8 mouse cellular contexts compared by ENCODE assay signal in genomic region chr11:69661221-69661881, GRCm38 (mm10). TPM values are rescaled to one million over a fixed set of nuclear protein-coding genes. Genes with fewer than 3 reads are reported as not detected.
DNase-seq lines count a peak whose midpoint lies in the region; ATAC-seq and TF ChIP-seq lines count a peak whose summit lies in the region.

No protein-coding gene starts in this region.

- H3K27me3 ChIP-seq in E14TG2a.4 (ENCODE audit: insufficient read depth, low read length) = no peaks in the 10 kb centered on the region
- no peaks in the 10 kb centered on the region for H3K27me3 ChIP-seq in forebrain, embryonic 12.5 days
- no peaks in the 10 kb centered on the region for H3K27me3 ChIP-seq in limb, embryonic 10.5 days (ENCODE audit: low read depth, poor library complexity, severe bottlenecking)

- H3K4me2 ChIP-seq in forebrain, embryonic 12.5 days = peak overlapping the region; percentile 59

- TF ChIP-seq POLR2A in olfactory bulb, adult 2 months (IDR thresholded peaks at IDR 0.05; ENCODE audit: insufficient read depth, low read depth, low read length) = no peak

- intact Hi-C loops in left cerebral cortex, postnatal 36 days (cut with DNase I) = no loop called here

- H3K4me3 ChIP-seq in E14TG2a.4 (replicated peaks; ENCODE audit: low read length) = peak overlapping the region; percentile 82
- peak overlapping the region; percentile 53 for H3K4me3 ChIP-seq in forebrain, embryonic 12.5 days (replicated peaks)
- H3K4me3 ChIP-seq in limb, embryonic 10.5 days = peak overlapping the region; percentile 60
- H3K4me3 ChIP-seq in olfactory bulb, adult 2 months (ENCODE audit: insufficient read depth, low read depth, low read length) = peak overlapping the region; percentile 69; the same call in 1 of the 2 replicates

- WGBS in forebrain, embryonic 12.5 days = 85% methylated on average over 3 of the region's 3 CpGs
- 84% methylated on average over 3 of the region's 3 CpGs for WGBS in limb, embryonic 10.5 days
- 51% methylated on average over 3 of the region's 3 CpGs for WGBS in olfactory bulb, adult 2 months

- peak; percentile 13 for DNase-seq in embryo, embryonic 10.5 days (ENCODE audit: low spot score)
- no peak for DNase-seq in embryo, embryonic 11 days
- DNase-seq in limb, embryonic 10.5 days (ENCODE audit: low spot score) = no peak
- DNase-seq in left cerebral cortex, postnatal 36 days (ENCODE audit: low spot score in 2 of 2) = no peak
- DNase-seq in left cerebral cortex, adult 18-20 months (ENCODE audit: low spot score in 2 of 2) = no peak

- H3K9me3 ChIP-seq in E14TG2a.4 (ENCODE audit: low read length) = no peaks in the 10 kb centered on the region
- H3K9me3 ChIP-seq in forebrain, embryonic 12.5 days = no peaks in the 10 kb centered on the region
- H3K9me3 ChIP-seq in limb, embryonic 10.5 days (replicated peaks) = no peaks in the 10 kb centered on the region

- H3K4me1 ChIP-seq in E14TG2a.4 (replicated peaks; ENCODE audit: low read depth, low read length) = peaks cover 85% of the 10 kb centered on the region
- peaks cover 18% of the 10 kb centered on the region for H3K4me1 ChIP-seq in forebrain, embryonic 12.5 days
- peaks cover 43% of the 10 kb centered on the region for H3K4me1 ChIP-seq in limb, embryonic 10.5 days
- peaks cover 4% of the 10 kb centered on the region for H3K4me1 ChIP-seq in olfactory bulb, adult 2 months (ENCODE audit: control insufficient read depth, insufficient read depth, low read length)

- no peak for TF ChIP-seq CTCF in E14TG2a.4 (conservative IDR thresholded peaks at IDR 0.05; ENCODE audit: low read length)
- TF ChIP-seq CTCF in olfactory bulb, adult 2 months (IDR thresholded peaks at IDR 0.05; ENCODE audit: insufficient read depth, low read depth, low read length) = no peak

- ATAC-seq in forebrain, embryonic 12.5 days (ENCODE audit: low FRiP score) = no peak

- peaks cover 71% of the 10 kb centered on the region for H3K36me3 ChIP-seq in E14TG2a.4 (ENCODE audit: insufficient read depth, low read length)
- H3K36me3 ChIP-seq in forebrain, embryonic 12.5 days (replicated peaks) = peaks cover 54% of the 10 kb centered on the region
- H3K36me3 ChIP-seq in limb, embryonic 10.5 days = peaks cover 75% of the 10 kb centered on the region

- peak overlapping the region; percentile 98 for H3K27ac ChIP-seq in forebrain, embryonic 12.5 days
- peak overlapping the region; percentile 92 for H3K27ac ChIP-seq in limb, embryonic 10.5 days
- H3K27ac ChIP-seq in olfactory bulb, adult 2 months (ENCODE audit: insufficient read depth, low read depth, low read length) = no peak overlapping the region

- H3K9ac ChIP-seq in forebrain, embryonic 12.5 days = peak overlapping the region; percentile 63

RNA-seq across cellular contexts. Expression of gene Mpdu1, which starts 1.1 kb away (rescaled TPM):
- 74.7 and 80.9 TPM in 2 replicates for polyA plus RNA-seq in forebrain, embryonic 12.5 days (2016; fragmentation: Nextera tagmentation; extraction: Ambion mirVana)
- 66.8 and 74.2 TPM in 2 replicates for polyA plus RNA-seq in limb, embryonic 10.5 days (2016; fragmentation: Nextera tagmentation; extraction: Ambion mirVana)
- not detected in 2 replicates for polyA plus RNA-seq in olfactory bulb, adult 2 months (2012; ENCODE audit: insufficient read depth, insufficient read length, low replicate concordance, missing spikeins)
- total RNA-seq in left cerebral cortex, postnatal 36 days (2021) = 10 to 100 TPM; 59.8 to 62.3 TPM
- total RNA-seq in left cerebral cortex, adult 18-20 months (2021) = 10 to 100 TPM; 47.5 to 58.2 TPM

RNA-seq across cellular contexts. Expression of gene Cd68, which starts 4.6 kb away (rescaled TPM):
- 5.5 TPM in 2 replicates for polyA plus RNA-seq in forebrain, embryonic 12.5 days (2016; fragmentation: Nextera tagmentation; extraction: Ambion mirVana)
- 3.5 and 3.6 TPM in 2 replicates for polyA plus RNA-seq in limb, embryonic 10.5 days (2016; fragmentation: Nextera tagmentation; extraction: Ambion mirVana)
- not detected in 2 replicates for polyA plus RNA-seq in olfactory bulb, adult 2 months (2012; ENCODE audit: insufficient read depth, insufficient read length, low replicate concordance, missing spikeins)
- 10 to 100 TPM; 14.9 to 15.1 TPM for total RNA-seq in left cerebral cortex, postnatal 36 days (2021)
- 10 to 100 TPM; 15.1 to 15.5 TPM for total RNA-seq in left cerebral cortex, adult 18-20 months (2021)

RNA-seq across cellular contexts. Expression of gene Sox15, which starts 6.2 kb away (rescaled TPM):
- polyA plus RNA-seq in forebrain, embryonic 12.5 days (2016; fragmentation: Nextera tagmentation; extraction: Ambion mirVana) = not detected in 2 replicates
- 0.16 TPM in 1 of 2 replicates, not detected in the other for polyA plus RNA-seq in limb, embryonic 10.5 days (2016; fragmentation: Nextera tagmentation; extraction: Ambion mirVana)
- not detected in 2 replicates for polyA plus RNA-seq in olfactory bulb, adult 2 months (2012; ENCODE audit: insufficient read depth, insufficient read length, low replicate concordance, missing spikeins)
- under 1 TPM in 1 of 2 experiments, not detected in 1; 0.39 TPM for total RNA-seq in left cerebral cortex, postnatal 36 days (2021)
- total RNA-seq in left cerebral cortex, adult 18-20 months (2021) = not detected

RNA-seq across cellular contexts. Expression of gene Eif4a1, which starts 10.9 kb away (rescaled TPM):
- 694 and 751 TPM in 2 replicates for polyA plus RNA-seq in forebrain, embryonic 12.5 days (2016; fragmentation: Nextera tagmentation; extraction: Ambion mirVana)
- 678 and 791 TPM in 2 replicates for polyA plus RNA-seq in limb, embryonic 10.5 days (2016; fragmentation: Nextera tagmentation; extraction: Ambion mirVana)
- 796 TPM in 1 of 2 replicates, not detected in the other for polyA plus RNA-seq in olfactory bulb, adult 2 months (2012; ENCODE audit: insufficient read depth, insufficient read length, low replicate concordance, missing spikeins)
- total RNA-seq in left cerebral cortex, postnatal 36 days (2021) = 100 to 1,000 TPM; 276 to 285 TPM
- 100 to 1,000 TPM; 289 to 295 TPM for total RNA-seq in left cerebral cortex, adult 18-20 months (2021)

RNA-seq across cellular contexts. Expression of gene Senp3, which starts 20.5 kb away (rescaled TPM):
- 106 and 119 TPM in 2 replicates for polyA plus RNA-seq in forebrain, embryonic 12.5 days (2016; fragmentation: Nextera tagmentation; extraction: Ambion mirVana)
- polyA plus RNA-seq in limb, embryonic 10.5 days (2016; fragmentation: Nextera tagmentation; extraction: Ambion mirVana) = 149 and 151 TPM in 2 replicates
- not detected in 2 replicates for polyA plus RNA-seq in olfactory bulb, adult 2 months (2012; ENCODE audit: insufficient read depth, insufficient read length, low replicate concordance, missing spikeins)
- 100 to 1,000 TPM in 1 of 2 experiments, 10 to 100 TPM in 1; 84.3 to 114 TPM for total RNA-seq in left cerebral cortex, postnatal 36 days (2021)
- total RNA-seq in left cerebral cortex, adult 18-20 months (2021) = 10 to 100 TPM; 91.4 to 98.7 TPM

Comparison
In these comparisons a context has a peak if more than half of its experiments do, and no peak if none do; other contexts are left out.
1. RNA of gene Mpdu1, which starts 1.1 kb away (polyA plus RNA-seq): 74.7 to 80.9 TPM in forebrain, embryonic 12.5 days and 66.8 to 74.2 TPM in limb, embryonic 10.5 days; not detected in olfactory bulb, adult 2 months; every median in the first group is over 10 times any median in the second.
2. Peak in every context shown above with its lines, with median percentiles within 50 percentile points of each other: H3K4me3 ChIP-seq.